Mouse (Mus musculus): ENCODE data around the gene Dhx30.
"Not testable (repeated sequence)": the region's sequence is repeated elsewhere in the genome, so short reads cannot be mapped to it uniquely, and the experiment has no call there.

- TF ChIP-seq CTCF (IDR thresholded peaks at IDR 0.05; ENCODE audit: borderline replicate concordance, control insufficient read depth, extremely low read depth, insufficient read depth, low read length, poor library complexity); POLR2A (IDR thresholded peaks at IDR 0.05; ENCODE audit: control insufficient read depth, extremely low read depth, insufficient read depth, low read length, poor library complexity): not testable (repeated sequence)
Measured at GRCm38 (mm10) chr9:110124008-110124540, 6.4 kb upstream of the Dhx30 start.

Measured in thymus, adult 2 months (tissue).